Mouse (Mus musculus) adrenal gland, adult 2 months (tissue): ENCODE measurements at regions not wholly inside any gene's neighbourhood (a gene's known extent, or its start where the extent isn't known, plus 50 kb on each side); places are given as distances from the start of the nearest gene placed in this dataset.

Source experiments
- DNase-seq: peaks from one replicate; pipeline ENCODE4 v3.0.0; 2021

- no peak for DNase-seq
These were observed 435.3 kb upstream of the Gm10131 start for GRCm38 (mm10) chr8:34546815-34547214.

GRCm38 (mm10) chr8:34542361-34543038 lies 431.0 kb upstream of the Gm10131 start:
- DNase-seq = no peak

- no peak for DNase-seq
These were observed 427.7 kb upstream of the Gm10131 start for GRCm38 (mm10) chr8:34539232-34539631.

- DNase-seq = no peak
These were observed 423.9 kb upstream of the Gm10131 start for GRCm38 (mm10) chr8:34535434-34535833.

DNA sequence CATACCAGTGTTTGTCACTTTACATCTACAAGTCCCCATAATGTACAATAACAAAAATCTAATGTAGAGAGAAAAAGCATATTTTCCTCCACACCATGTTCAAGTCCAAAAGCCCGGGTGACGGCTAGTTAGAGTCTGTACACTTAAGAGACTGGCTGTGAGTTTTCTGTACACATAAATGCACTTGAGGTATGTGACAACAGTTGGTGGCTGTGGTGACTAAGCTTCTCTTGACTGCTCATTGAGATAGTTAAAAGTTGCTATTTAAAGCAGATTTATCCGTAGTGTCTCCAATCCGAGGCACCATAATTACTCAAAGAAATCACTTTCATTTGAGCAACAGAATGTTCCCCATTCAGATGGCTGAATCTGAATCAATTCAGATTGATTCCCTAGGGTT lies 421.9 kb upstream of the Gm10131 start:
- DNase-seq = no peak

DNA sequence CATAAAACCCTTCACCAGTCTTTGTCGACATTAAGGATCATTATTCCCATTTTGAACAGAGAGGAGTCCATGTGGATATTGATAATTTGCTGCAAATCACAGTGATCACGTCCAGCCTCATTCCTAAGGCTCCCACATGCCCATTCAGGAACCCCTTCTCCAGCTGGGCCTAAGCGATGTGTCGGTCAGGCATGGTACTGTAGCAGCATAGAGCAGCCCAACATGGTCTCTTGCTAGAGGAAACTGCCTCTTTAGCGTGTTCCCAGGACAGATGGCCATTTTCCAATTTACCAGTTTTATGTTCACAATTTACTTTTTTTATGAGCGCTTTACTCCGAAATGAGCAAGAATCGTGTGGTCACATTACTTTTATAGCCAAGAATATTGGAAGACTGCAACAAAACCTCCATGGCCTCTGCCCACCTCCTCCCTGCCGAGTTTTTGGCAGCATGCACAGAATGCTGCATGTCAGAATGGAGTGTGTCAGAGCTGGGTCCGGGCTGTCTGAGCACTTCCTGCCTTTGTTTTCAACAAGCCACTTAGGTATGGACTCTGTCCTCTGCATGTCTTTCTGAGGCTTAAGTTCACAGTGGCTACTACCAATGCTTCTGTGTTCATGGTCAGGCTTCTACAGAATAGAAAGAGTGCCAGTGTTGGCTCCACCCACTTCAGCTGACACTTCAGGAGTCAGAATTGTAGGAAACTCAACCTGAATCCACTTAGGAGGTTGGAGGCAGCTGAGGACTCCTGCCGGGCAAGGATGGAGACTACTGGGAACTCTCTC lies 419.6 kb upstream of the Gm10131 start:
- DNase-seq = no peak

DNA sequence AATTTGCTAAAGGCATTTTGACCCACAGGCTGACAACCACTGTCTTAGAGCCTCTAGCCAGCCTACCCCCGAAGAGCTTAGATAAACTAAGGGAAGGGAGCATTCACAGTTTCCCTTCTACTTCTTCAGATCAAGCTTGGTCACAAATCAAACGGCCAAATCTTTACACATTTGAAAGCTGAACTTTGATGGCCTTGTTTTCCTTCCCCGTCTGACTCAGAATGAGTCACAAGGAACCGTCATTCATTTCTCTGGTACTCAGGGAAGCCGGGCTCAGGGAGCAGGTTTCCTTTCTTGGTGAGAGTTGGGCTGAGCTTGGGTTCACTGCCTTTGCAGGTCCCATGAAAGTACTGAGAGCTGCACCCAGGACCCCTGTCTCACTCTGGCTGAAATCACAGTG lies 418.5 kb upstream of the Gm10131 start:
- peak; percentile 65 for DNase-seq

DNA sequence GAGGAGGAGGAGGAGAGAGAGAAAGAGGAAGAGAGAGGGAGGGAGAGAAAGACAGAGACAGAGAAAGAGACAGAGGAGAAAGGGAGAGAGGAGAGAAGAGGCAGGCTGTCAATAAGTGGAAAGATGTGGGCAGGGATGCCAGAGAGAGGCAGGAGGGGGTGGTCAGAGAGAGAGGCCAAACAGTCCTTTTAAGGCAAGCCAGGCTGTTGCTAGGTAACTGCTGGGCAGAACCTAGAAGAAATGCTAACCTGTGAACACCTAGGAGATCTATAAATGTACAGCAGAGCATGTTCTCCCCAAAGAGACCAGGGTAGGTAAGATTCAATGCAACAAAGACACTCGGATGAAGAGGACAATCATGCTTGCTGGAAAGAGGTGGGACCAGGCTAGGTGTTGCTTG lies 417.9 kb upstream of the Gm10131 start:
- DNase-seq = no peak

DNA sequence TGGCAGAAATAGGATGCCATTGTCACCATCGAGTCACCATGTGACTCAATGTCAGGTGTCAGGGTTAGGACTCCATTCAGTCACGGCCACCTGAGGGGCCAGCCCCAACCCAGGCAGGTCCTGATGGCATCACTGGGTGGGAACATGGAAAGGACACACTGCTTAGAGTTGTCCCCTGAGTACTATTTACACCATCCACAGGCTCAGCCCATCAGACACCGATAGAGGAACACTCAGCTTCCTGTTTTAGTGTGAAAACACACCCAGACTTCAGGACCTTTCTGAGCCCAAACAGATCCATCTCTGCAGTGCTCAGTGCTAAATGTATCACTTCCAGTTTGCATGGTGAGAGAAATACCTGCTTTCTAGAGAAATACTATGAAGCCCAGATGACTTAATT lies 416.7 kb upstream of the Gm10131 start:
- DNase-seq = no peak

DNA sequence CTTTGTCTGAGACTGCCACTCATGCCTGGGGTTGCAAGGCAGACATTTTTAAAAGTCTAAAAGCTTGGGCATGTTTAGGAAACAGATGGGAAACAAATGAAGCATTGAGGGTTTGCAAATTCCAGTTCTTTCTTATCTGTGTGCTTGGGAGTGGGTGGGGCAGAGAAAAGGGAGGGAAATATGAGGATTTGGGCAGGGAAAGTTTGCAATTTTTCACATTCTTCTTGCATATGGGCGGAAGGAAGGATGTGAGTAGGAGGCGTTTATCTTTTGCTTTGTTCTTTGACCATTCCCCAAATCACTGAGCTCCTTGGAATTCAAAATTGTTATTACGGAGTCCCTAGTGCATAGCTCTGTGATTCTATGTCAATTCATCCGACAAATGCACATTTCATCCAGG lies 413.7 kb upstream of the Gm10131 start:
- no peak for DNase-seq

DNA sequence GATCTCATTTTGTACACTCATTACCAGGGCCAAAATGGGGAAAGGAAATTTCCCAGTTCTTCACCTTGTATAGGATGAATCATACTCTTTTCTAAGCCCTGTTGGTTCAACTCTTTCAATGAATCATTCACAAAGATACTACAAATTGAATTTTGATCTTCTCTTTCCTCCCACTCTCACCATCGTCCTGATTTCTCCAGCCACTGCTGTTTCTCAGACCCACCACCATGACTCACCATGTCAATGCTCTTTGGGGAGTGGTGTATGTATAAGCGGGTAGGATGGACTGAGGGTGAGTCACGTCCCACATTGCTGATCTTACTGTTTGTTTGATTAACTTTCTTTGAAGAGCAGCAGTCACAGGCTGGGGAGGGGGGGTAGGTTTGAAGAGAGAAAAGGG lies 412.3 kb upstream of the Gm10131 start:
- DNase-seq = peak; percentile 9

DNA sequence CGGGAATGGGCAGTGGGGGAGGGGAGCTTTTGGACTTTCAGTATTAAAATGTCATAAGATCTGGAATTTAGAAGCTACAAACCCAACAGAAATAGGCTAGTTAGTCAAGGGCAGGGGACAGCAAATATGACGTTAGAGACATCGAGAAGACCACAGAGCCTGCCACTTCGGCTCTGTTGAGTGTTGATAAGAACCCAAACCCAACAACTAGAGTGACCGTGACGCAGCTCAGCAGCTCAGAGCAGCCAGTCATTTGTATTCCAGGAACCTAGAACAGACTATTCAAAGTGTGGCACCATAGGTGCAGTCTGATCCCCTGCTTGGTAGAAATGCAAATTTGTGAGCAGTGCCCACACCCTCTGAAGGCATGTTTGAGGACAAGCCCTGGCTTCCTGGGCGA lies 409.8 kb upstream of the Gm10131 start:
- DNase-seq = no peak

DNA sequence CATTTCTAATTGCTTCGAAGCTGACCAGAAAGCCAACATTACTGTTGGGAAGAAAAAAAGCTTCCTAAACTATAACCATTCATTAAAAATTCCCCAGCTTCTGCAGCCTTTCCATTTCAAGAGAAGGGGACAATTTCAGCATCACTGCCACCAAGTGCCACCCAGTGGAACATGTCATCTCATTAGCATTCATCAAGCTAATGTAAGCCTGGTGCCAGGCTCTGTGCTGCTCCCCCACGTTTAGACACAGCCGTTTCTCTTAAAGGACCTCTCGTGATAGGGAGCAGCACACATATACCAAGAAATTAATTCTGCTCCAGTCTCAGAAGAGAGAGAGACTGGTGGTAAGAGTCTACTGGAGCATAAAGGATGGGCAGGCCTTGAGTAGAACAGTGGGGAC lies 409.1 kb upstream of the Gm10131 start:
- no peak for DNase-seq

DNA sequence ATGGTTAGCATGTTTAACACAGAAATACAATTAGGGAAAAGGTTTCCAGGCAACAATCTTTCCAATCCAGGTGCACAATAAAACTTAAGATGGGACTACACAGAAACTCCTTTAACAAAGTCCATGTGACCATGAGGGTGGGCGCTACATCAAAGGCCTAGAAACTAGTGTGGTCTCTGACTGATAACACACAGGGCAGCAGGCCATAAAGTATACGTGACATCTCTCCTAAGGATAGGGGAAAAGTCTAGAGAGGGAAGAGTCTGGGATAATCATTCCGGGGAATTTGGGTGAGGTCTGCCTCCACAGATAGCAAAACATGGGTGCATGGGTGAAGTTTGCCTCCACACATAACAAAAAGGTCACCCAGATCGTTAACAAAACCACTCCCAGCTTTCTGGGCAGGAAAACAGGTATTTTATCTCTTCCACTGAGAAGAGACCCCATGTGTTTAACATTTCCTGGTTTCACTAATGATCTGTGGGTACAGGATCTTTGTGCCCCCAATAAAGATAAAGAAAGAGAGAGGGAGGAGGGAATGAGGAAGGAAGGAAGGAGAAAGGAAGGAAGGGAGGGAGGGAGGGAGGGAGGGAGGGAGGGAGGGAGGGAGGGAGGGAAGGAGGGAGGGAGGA lies 402.0 kb upstream of the Gm10131 start:
- no peak for DNase-seq

- DNase-seq = no peak
These were observed 394.5 kb upstream of the Gm10131 start for GRCm38 (mm10) chr8:34505829-34506555.

DNA sequence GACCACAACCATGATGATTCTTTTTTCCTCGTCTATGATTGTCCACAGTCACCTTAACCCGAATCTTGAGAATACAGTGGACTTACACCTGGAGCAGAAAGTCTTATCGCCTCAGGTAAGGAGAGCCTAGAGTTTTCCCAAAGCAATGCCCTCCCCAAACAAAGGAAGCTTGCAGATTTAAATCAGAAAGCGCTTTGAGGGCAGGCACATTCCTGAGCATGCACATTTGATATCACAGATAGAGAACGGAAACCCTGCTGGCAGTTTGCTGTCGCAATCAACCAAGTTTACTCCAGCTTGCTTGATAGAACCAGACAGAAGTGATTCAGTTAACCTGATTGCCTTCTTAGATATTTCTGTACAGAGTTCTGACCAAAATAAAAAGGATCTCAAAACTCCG lies 393.6 kb upstream of the Gm10131 start:
- no peak for DNase-seq

GRCm38 (mm10) chr8:34502606-34503162 lies 391.1 kb upstream of the Gm10131 start:
- DNase-seq = no peak

GRCm38 (mm10) chr8:34499196-34499595 lies 387.7 kb upstream of the Gm10131 start:
- no peak for DNase-seq

DNA sequence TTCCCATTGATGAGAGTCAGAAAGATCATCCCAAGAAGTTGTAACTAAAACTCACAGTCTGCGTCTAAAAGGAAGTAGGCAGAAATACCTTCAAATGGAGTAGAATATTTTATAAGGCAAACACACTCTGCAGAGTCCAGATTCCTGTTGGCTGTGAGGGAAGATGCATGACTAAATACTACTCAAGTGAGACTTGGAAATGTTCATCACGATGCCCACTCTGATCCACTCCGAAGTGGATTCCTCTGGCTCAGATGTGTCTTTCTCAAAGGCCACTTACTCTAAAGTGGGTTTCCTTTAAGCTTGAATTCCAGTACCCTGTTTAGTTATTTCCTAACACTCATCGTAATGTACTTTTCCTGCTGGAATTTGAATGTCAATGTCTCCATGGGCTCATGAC lies 385.2 kb upstream of the Gm10131 start:
- DNase-seq = no peak

- no peak for DNase-seq
These were observed 384.4 kb upstream of the Gm10131 start for GRCm38 (mm10) chr8:34495974-34496373.

DNA sequence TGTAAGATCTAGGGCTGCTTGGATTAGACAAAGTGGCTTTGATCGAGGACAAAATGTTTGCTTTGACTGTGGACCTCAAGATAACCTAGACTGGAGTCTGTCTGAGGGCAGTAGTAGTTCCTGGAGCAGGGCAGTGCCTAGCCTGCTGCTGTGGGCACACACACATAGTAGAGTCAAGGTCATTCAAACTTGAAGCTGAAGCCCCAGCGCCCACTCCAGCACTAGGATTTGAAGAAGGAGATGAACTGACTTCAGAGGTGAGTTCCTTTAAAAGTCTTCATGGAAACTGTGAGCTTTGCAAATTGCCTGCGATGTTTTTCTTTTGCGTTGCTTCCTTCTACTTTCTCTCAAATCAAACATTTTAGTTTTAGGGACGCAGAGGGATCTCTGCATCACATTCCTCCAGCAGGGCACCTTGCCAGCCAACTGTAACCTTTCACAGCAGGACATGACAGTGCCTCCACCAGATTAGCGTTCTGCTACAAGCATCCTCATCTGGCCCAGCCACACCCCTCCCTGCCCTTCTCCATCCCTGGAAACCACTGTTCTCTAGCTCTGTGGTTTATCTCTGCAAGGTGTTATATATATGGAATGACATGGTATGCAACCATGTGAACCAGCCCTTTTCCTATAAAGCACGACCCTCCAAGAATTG lies 377.3 kb upstream of the Gm10131 start:
- DNase-seq = no peak
